Comparison of ENCODE assay signal across 21 mouse cellular contexts in genomic region chr8:24294565-24294964, GRCm38 (mm10).
DNase-seq lines count a peak whose midpoint lies in the region; ATAC-seq and TF ChIP-seq lines count a peak whose summit lies in the region.
"Had no signal": no experiment of that assay in that cellular context is flagged by ENCODE, and none has a peak within 500 bp of the region (broad histone marks: within the 10 kb centered on the region; RNA-seq: fewer than 3 reads in every experiment).

No protein-coding gene starts in this region.

- H3K27me3 ChIP-seq in lung, postnatal 0 days (replicated peaks; ENCODE audit: insufficient read depth, low read length) = no peaks in the 10 kb centered on the region
- H3K27me3 ChIP-seq: embryonic facial prominence, embryonic 13.5 days; heart, embryonic 13.5 days had no signal

- no peak overlapping the region for H3K27ac ChIP-seq in lung, postnatal 0 days (ENCODE audit: low read length)
- H3K27ac ChIP-seq: embryonic facial prominence, embryonic 13.5 days; forebrain, embryonic 10.5 days; gastrocnemius, adult 2 months; heart, embryonic 13.5 days had no signal

- TF ChIP-seq POLR2A in lung, adult 2 months (IDR thresholded peaks at IDR 0.05; ENCODE audit: borderline replicate concordance, extremely low read depth, low read depth, low read length) = no peak

- no peak for TF ChIP-seq CTCF in lung, postnatal 0 days (IDR thresholded peaks at IDR 0.05)
- no peak for TF ChIP-seq CTCF in lung, adult 2 months (IDR thresholded peaks at IDR 0.05; ENCODE audit: insufficient read depth, low read length)

- H3K36me3 ChIP-seq in lung, postnatal 0 days (ENCODE audit: insufficient read depth, low read length) = no peaks in the 10 kb centered on the region
- H3K36me3 ChIP-seq: embryonic facial prominence, embryonic 13.5 days; forebrain, embryonic 10.5 days; G1E; heart, embryonic 13.5 days had no signal

- no peak overlapping the region for H3K4me3 ChIP-seq in lung, postnatal 0 days (ENCODE audit: low read depth, low read length)
- H3K4me3 ChIP-seq in lung, adult 2 months (replicated peaks; ENCODE audit: extremely low read depth, low read depth, low read length) = no peak overlapping the region
- H3K4me3 ChIP-seq: embryonic facial prominence, embryonic 13.5 days; forebrain, embryonic 10.5 days; gastrocnemius, adult 2 months; heart, embryonic 13.5 days had no signal

- H3K4me2 ChIP-seq in lung, postnatal 0 days (replicated peaks; ENCODE audit: low read depth, low read length) = no peak overlapping the region
- H3K4me2 ChIP-seq: embryonic facial prominence, embryonic 13.5 days; heart, embryonic 13.5 days had no signal

- H3K9ac ChIP-seq in lung, postnatal 0 days (replicated peaks; ENCODE audit: low read depth) = no peak overlapping the region
- H3K9ac ChIP-seq: embryonic facial prominence, embryonic 13.5 days; heart, embryonic 13.5 days had no signal

- H3K4me1 ChIP-seq in lung, postnatal 0 days (ENCODE audit: insufficient read depth, low read depth, low read length) = no peaks in the 10 kb centered on the region
- no peaks in the 10 kb centered on the region; the same call in 1 of the 2 replicates for H3K4me1 ChIP-seq in lung, adult 2 months (ENCODE audit: control insufficient read depth, insufficient read depth, low read length)
- H3K4me1 ChIP-seq: forebrain, embryonic 10.5 days; heart, embryonic 13.5 days had no signal

- TF ChIP-seq EP300 in lung, postnatal 0 days (IDR thresholded peaks at IDR 0.05) = no peak

- 59% methylated on average over 1 of the region's 1 CpGs for whole genome bisulfite sequencing in lung, postnatal 0 days
- WGBS in lung, adult 2 months = 59% methylated on average over 1 of the region's 1 CpGs

- peak; percentile 84 for ATAC-seq in lung, postnatal 0 days
- ATAC-seq in erythroid progenitor cell, adult 5-6 weeks (replicated peaks; ENCODE audit: low FRiP score, poor library complexity, severe bottlenecking) = no peak
- ATAC-seq: CD4-positive, CD25-positive, alpha-beta regulatory T cell, adult 4 months; forebrain, embryonic 14.5 days had no signal

- DNase-seq in kidney, postnatal 10 days = peak; percentile 31
- no peak for DNase-seq in kidney, postnatal 36 days
- peak; percentile 78 for DNase-seq in lung, postnatal 0 days (ENCODE audit: low spot score)
- DNase-seq in lung, adult 2 months = no peak
- DNase-seq in lung, postnatal 14 days = peak; percentile 8
- DNase-seq in lung, postnatal 4 days = peak; percentile 12 to 64
- no peak for DNase-seq in cerebellum, postnatal 4 days (ENCODE audit: low spot score in 2 of 2)
- DNase-seq: adrenal gland, adult 8-10 months; adrenal gland, postnatal 36 days; cerebellum, adult 2 months; cerebellum, postnatal 14 days; gastrocnemius, adult 2 months; gastrocnemius, postnatal 25 days; heart, postnatal 36 days had no signal

- no peaks in the 10 kb centered on the region for H3K9me3 ChIP-seq in lung, postnatal 0 days (ENCODE audit: low read length)

Comparison
In these comparisons a context has a peak if more than half of its experiments do, and no peak if none do; other contexts are left out.
1. DNase-seq: peak in kidney, postnatal 10 days (single experiment), lung, postnatal 0 days (single experiment), lung, postnatal 14 days (single experiment) and lung, postnatal 4 days (2 of 2); none in kidney, postnatal 36 days (0 of 2), lung, adult 2 months (single experiment) and cerebellum, postnatal 4 days (0 of 2).